Mouse (Mus musculus): ENCODE data around the gene Dchs2.

The Dchs2 gene

DNA sequence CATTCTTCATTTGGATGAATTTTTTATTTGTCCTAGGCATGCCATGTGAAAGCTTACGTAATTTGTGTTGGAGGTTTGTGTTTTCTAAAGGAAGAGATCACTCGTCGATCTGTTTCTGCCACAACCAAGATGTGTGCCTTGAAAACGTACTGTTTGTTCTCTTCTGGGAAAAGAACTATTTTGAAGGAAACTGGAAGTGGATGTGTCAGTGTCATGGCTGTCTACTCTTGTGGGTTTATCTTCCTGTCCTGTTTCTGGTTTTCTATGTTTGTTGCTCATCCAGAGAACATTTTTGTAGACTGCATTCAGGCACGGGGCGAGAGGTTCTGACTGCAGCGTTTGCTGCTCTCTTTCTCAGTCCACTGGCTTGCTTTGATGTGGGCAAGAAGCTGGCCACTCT lies 124.2 kb downstream of the Dchs2 start:
- no peak for DNase-seq (ENCODE audit: low spot score in 2 of 2)

DNA sequence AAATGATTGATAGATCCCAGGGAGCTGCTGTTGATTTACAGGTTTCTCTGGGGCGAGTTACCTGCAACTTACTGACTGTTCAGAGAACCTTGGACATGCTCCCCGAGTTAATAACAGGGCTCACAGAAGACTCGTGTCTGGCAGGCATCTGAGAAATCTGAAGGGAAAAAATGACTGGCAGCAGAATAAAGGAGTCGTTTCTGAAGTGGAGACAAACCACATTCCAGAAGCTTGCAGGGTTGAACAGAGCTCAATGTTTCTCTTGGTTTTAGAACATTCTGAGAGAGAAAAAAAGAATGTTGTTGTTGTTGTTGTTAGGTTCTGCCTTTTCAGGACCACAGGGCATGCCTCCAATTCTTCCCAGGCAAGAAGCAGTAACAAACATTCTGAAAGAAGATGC lies 131.7 kb downstream of the Dchs2 start:
- DNase-seq (ENCODE audit: low spot score in 2 of 2) = no peak

DNA sequence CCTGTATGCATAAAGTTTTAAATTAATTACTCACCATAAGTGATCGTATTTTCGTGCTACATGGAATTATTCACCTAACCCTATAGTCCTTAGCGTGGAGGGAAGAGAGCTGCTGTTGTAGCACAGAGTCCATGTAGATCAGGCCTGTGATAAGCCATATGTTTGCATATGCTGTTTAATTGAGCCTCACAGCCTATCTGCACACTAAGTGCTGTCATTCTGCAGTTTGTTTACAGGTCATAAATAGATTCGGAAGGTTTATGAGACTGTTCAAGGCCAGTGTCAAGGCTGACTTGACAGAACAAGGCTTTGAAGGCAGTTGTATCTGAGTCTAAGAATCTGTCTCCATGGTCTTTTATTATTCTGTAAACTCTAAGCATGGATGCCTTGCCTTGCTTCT lies 138.3 kb downstream of the Dchs2 start:
- DNase-seq (ENCODE audit: low spot score in 2 of 2) = no peak

DNA sequence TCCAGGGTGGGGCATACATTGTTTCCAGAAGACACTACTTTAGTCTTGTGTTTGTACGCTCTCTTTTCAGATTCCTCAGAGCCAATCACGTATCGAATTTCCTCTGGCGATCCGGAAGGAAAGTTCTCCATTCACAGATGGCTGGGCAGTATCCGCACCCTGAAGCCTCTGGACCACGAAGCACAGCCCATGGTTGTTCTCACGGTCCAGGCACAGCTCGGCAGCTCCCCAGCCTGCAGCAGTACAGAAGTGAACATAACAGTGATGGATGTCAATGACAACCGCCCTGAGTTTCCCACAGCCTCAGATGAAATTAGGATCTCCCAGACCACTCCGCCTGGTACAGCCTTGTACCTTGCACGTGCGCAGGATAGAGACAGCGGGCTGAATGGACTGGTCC lies 142.5 kb downstream of the Dchs2 start:
- DNase-seq (ENCODE audit: low spot score in 2 of 2) = no peak

DNA sequence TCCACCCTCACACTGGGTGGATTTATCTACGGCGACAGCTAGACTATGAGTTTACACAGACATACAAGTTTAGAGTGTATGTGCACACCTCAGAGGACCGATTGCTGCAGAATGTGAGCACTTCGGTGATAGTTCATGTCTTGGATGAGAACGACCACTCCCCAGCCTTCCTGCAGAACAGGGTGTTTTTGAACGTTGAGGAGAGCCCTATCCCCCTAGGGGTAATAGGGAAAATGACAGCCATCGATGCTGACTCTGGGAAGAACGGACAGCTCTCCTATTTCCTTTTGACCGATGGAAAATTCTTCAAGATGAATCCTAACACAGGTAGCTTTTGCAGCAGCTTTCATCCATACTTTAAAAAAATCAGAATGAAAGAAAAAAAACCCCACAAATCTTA lies 143.2 kb downstream of the Dchs2 start:
- no peak for DNase-seq (ENCODE audit: low spot score in 2 of 2)

DNA sequence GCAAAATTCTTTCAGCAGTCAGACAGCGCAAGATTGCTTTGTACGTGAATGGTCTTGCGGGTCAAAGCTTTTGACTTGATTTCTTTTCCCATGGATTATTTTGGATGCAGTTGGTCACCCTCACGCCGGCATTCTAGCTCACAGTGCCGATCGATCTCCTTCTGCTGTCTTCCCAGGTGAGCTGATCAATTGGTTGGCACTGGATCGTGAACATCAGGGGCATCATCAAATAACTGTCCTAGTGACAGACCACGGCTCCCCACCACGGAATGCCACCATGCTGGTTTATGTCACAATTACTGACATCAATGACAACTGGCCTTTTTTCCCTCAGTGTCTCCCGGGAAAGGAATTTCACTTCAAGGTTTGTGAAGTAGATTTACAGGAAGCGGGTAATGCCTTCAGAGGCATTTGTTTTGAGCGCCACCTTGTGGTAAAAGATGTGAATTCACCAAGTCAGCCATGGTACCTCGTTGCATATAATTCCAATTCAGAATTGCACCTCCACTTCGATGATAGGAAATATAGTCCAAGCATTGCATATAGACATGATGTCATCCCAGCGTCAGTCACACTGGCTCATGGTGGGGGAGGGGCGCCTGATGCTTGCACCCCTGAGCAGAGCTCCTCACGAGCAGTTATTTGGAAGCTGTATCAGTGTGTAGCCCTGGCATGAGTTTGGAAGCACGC lies 146.0 kb downstream of the Dchs2 start:
- DNase-seq (ENCODE audit: low spot score in 2 of 2) = peak in 1 of 2 experiments; percentile 12

DNA sequence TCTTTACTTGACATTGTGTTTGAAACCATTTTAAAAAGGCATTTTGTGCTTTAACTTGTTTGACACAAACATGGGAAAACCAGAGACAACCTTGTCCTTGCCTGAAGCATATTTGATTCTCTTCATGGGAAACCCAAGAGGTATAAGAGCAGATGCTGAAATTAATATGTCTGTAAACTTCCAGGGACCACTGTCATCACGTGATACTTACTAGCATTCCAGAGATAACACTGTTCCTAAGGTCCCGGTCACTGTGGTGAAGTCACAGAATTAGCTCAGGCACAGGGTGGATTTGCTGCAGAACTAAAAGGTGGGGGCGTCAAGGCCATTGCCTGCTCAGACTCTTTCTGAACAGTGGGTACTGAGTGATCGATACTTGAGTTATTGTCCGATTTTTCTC lies 148.0 kb downstream of the Dchs2 start:
- no peak for DNase-seq (ENCODE audit: low spot score in 2 of 2)

DNA sequence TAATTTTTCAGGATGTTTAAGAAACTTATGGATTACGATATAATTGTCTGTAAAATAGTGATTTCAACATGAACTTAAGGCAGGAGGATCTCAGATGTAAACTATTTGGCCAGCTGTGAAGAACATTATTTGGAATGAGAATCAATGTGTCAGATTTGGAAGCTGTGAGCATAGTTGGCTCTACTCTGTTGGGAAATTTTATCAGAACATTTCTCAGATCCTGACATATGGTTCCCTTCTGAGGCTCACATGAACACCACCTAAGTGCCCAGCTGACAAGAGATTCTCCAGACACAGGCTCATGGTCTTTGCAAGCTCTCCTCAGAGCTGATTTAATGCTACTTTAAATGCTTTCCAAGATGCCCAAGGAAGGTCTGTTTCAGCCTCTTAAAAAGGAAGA lies 156.1 kb downstream of the Dchs2 start:
- DNase-seq (ENCODE audit: low spot score in 2 of 2) = no peak

DNA sequence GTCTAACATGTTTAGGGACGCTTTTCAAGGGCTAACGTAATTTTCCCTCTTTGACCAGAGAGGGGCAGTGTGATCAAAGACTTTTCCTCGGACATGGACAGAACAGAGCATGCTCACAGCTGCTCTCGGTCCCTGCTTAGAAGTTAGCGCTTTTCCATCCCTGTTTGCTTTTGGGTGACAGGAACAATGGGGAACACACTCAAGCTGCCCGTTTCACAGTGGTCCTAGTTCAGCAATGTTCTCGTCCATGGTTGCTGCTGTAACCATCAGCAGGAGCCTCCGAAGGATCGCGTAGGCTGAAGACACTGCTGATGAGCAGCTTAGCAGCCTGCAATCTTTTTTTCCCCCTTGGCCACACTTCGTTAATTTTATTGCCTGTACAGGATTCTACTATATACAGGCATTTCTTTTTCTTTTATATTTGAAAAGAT lies 159.2 kb downstream of the Dchs2 start:
- no peak for DNase-seq (ENCODE audit: low spot score in 2 of 2)

DNA sequence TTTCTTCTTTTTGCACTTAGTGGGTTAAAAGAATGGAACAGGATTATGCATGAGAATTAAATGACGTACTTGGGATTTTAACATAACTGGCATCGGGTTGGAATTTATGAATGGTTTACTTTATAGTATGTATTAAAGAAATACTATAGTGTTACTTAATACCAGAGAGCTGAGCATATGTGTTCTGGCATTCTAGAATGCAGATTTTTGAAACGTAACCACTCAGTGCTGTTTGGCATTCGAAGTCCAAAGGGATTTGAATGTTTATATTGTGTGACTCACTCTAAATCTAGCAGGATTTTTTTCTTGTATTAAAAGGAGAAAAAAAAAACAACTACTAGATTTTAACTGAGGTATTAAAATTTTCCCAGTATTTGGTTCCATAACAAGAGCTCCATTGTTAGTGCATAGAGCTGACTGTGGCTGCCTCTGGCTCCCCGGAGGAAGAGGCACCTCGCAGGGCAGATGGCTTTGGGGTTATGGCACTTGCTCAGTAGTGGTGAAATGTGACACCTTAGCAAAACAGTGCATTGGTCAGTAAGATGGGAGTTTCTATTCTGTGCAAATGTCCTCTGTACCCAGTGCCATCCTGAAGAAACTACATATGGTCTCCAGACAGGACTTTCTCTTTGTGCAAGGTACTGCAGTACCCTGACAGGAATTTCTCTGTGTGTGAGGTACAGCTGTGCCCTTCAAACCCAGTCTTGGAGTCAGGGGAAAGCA lies 160.5 kb downstream of the Dchs2 start:
- DNase-seq (ENCODE audit: low spot score in 2 of 2) = no peak

DNA sequence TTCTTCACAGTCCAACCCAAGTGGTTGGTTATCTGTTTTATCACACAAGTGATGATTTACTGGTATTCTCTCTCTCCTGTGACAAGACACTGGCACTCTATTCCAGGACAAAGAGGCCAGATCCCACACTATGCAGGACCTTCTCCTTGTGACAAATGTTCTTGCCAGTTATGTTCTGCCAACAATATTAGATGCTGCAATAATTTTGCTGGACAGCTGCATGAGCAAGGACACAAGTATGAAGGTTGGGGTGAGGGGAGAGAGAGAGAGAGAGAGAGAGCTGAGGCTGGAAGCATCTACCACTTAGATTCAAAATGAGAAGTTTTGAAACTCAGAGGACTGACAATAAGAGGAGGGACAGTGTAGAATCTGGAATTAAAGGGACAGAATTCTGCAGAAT lies 162.7 kb downstream of the Dchs2 start:
- DNase-seq (ENCODE audit: low spot score in 2 of 2) = no peak

DNA sequence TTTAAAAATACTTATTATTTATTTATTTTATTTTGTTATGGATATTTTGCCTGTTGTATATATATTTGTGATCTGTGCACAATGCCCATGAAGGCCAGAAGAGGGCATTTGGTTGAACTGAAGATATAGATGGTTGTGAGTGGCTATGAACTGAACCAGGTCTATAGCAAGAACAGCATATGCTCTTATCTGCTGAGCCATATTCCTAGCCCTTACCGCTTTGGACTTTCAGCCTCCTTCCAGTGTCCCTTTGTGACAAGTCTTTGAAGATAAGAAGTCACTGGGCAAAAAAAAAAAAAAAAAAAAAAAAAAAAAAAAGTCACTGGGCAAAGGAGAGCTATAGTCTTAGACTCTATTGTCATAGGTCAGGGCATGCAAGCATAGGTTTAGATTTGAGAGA lies 163.2 kb downstream of the Dchs2 start:
- no peak for DNase-seq (ENCODE audit: low spot score in 2 of 2)

DNA sequence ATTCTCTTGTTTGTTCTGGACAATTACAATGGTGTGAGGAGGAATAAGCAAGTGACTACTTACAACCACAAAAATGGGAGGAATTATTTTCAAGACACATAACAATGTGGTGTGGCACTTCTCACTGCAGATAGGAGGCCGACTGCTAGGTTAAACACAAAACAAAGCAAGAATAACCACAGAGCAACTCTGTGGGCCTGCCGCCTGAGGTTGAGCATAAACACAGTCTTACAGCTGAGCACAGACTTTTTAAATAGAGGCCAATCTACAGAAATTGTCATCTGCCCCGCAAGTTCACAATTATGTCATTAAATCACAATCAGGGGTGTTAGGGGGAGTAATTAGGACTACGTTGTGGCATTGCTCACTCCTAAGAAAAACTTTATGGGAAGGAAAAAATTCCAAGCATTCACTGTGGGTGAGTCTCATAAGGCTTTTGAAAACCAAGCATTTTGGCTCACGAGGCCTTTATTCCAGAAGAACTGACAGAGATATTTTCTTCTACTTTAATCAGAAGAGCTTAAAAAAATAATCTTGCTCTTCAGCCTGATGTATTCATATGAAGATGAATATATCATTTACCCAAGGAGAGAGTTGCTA lies 172.1 kb downstream of the Dchs2 start:
- no peak for DNase-seq (ENCODE audit: low spot score in 2 of 2)

DNA sequence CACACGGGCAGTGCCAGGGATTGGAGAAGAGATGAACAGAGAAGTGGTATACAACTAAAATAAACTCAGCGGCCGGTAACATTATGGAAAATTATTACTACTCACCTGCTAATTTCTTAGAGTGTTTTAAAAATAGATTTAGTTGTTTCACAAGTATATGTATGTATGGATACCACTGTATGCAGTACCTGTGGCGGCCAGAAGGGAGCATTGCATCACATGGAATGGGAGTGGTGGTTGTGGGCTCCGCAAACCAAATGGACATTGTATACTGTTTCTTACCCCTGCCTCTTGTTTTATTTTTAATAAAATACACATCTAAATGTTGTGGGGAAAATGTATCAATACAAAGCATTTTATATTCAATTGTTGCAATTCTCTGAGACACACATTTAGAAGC lies 176.1 kb downstream of the Dchs2 start:
- no peak for DNase-seq (ENCODE audit: low spot score in 2 of 2)

DNA sequence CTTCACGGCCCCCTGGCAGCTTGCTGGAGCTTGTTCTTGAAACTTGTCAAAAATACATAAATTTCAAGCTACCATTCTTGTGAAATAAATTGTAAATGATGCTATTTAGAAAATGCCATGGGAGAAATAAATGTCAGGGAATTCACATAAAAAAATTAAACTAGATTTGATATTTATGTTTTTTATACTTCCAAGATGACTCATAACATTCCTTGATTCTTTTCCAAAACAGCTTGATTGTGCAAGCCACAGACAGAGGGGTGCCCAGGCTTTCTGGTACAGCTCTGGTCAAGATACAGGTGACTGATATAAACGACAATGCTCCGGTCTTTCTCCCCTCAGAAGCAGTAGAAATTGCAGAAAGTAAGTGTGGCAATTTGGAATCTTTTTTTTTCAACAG lies 218.2 kb downstream of the Dchs2 start:
- no peak for DNase-seq (ENCODE audit: low spot score in 2 of 2)

DNA sequence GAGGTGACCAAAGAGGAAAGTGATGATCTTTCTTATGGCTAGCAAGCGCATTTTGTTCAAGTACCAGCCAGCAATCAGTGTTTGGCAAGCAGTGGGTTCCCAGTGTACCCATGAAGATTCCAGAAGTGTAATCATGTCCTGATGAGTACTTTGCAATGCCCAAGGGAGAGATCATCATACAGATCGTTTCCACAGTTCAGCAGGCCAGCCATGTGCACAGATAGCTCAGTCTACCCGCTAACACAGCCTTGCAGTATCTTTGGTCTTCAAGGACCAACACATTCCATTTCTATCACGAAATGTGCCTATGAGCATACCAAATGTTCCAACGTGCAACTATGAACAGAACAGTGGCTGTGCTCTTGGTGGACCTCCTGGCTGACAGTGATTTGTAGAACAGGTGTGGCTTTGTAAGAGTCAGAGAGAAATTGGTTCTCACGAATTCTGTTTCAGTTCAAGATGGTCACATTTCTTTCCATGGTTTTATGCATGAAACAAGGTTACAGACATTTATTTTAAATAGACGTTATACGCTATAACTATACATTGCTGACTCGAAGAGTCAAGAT lies 240.8 kb downstream of the Dchs2 start:
- no peak for DNase-seq (ENCODE audit: low spot score in 2 of 2)

DNA sequence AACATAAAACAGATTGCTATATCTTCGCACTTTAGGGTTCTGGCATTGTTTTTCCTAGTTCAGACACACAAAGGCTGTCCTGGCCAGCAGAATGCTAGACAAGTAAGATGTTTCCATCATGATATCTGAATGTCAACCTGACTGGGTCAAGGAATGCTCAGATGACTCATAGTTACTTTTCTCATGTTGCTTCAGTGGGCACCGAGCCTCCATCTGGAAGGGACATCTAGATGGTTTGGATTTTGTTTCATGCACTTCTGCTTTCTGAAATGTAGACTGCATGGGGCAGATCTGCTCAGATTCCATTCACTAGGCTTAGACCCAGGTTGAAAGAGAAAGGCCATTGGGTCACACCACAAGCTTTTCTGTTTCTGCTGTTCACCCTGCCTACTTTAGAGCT lies 242.1 kb downstream of the Dchs2 start:
- no peak for DNase-seq (ENCODE audit: low spot score in 2 of 2)

DNA sequence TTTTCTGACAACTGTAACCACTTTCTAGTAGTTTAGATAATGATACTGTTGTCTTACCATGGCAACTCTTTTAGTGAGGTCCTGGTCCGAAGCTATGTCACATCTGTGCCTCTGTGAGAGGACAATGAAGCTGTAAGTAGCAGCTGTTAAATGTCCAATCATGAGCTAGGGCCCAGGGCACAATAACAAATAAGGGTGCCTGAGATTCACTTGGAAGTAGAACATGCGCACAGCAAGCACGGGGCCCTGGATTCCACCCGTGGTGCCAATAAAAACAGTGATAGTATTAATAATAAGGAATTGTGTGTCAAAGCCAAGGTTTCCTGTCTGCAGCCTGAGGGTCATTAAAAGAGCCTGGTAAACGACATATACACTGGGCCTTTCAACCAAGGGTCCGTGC lies 246.6 kb downstream of the Dchs2 start:
- DNase-seq (ENCODE audit: low spot score in 2 of 2) = no peak

DNA sequence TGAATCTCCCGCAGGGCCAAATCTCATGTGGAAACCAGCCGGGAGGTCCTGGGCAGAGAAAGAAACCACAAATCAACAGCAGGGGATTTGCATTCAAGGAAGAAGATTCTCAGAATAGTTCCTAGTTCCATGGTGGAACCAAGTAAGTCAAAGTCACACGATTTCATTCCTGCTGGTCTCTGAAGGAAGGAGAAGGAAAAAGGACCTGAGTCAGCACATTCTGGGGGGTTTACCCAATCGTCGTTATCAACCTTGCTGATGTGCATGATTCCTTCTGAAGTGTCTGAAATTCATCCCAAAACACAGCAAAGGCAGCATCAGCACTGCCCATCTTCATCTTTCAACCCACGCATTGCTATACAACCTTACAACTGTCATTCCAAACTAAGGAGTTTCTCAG lies 249.1 kb downstream of the Dchs2 start:
- DNase-seq (ENCODE audit: low spot score in 2 of 2) = no peak

Data from spleen, postnatal 14 days (tissue).